Mouse (Mus musculus) lung, postnatal 14 days (tissue): Measurements from ENCODE around the gene Kif1bp.
"Not testable (repeated sequence)": the region's sequence is repeated elsewhere in the genome, so short reads cannot be mapped to it uniquely, and the experiment has no call there.

Experiments used
- DNase-seq: peaks from one replicate; pipeline ENCODE4 v3.0.0; 2021

Kif1bp gene

DNA sequence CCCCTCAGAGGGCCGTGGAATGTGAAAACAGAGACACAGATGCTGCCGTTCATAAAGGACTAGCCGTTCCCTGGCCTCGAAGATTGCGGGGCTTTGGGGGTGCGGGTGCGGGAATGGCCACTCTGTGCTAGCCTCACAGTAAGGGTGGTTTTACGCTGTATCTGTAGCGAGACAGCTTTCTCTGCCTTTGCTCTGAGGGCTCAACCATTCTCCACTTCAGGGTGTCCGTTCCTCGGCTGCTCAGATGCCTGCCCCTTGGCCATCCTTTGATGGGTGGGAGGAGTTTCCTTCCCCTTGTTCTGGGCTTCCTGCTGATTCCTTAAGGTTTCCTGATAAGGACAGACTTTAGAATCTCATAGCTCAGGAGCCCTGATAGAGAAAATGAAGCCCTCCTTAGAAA is 69.8 kb downstream of the Kif1bp start:
- DNase-seq, result peak; percentile 51

DNA sequence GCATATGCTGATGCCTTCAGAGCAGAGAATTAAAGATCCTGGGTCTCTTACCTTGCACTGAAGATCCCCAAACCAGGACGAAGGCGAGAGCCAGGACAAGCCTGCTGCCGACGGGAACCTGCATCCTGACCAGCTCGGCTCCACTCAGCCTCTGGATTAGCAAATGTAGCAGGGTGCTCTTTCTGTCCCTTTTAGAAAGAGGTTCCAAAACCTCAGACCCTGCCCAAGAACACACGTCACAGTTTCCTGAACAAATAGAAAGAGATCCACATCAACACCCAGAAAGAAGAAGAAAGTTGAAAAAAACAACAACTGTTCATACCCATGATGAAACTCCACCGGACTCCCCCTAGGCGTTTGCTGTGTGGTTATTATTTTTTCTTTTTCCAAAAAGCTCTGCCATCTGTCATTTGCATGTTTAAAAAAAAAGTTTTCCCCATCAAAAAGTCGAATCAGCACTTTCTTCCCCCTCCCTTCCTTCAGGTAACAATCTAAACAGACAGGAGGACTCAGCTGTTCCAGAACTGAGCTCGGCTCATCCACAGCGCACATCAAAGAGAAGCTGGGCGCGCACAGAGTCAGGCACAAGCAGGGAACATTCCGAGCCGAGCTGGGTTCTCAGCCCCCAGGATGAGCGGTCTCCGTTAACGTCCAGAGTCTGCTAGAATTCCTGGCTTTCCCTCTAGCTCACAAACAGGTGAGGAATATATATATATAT is 70.5 kb downstream of the Kif1bp start:
- DNase-seq, result peak; percentile 75

DNA sequence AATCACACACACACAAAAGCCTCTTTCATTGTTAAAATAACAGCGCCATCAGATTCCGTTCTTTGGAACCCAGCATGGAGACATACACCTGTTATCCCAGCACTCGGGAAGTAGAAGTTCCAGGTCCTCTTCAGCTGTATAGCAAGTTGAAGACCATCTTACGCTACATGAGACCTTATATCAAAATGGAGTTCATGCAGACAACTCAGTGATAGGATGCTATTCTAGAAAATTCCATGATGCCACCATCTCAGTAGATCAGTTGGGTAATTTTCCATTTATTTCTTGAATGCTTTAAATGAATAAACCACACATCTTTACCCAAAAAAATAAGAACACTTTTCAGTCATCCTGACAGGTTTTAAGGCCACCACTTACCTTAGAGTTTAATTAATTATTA is 71.2 kb downstream of the Kif1bp start:
- no peak for DNase-seq

DNA sequence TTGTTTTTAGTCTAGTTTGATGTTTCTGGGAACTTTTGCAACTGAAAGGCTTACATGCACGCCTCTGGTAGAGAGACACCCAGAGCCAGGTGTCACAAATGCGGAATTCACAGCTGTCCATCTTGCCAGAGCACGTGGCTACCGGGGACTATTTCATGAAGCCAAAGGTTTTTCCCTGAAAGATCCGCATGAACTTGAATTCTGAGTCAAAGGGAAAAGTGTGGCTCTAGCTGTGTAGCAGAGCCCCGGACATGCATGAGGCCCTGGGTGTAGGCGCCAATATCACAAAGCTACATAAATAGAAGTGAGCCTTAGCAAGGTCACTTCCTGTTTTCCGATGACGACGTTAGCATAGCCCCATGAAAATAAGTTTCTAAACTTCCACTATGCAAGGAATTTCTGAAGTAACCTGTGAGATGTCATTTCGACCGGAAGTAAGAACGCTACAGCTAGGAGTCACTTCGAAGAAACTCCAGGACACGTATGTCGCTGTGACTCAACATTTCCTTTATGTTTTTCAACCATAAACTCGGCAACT is 72.2 kb downstream of the Kif1bp start:
- peak; percentile 22 for DNase-seq

DNA sequence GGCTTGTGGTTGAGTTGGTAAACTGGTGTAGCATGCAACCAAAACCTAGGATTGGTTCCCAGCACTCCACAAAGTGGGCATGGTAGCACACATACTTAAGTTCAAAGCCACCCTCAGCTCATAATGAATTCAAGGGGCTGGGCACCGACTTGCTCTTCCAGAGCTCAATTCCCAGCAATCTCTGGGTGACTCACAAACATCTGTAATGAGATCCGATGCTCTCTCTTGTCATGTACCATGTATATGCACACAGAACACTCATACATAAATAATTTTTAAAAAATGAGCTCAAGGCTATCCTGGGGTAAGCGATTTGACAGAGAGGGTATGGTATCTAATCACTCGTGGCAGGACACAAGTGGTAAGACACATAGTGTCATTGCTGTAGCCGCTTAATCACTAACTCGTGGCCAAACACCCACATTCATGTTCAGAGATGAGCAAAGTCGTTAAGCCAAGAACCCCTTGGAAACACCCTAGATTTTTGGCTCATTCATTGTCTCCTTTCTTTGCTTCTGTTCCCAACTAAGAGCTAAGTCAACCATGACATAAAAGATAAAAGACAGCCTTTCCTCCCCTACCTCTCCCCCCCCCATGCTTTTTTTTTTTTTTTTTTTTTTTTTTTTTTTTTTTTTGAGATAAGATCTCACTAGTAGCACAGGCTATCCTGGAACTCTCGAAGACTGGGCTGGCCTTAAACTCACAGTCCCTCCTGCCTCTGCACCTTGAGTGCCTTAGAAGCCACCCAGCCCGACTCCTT is 72.9 kb downstream of the Kif1bp start:
- DNase-seq, result no peak

DNA sequence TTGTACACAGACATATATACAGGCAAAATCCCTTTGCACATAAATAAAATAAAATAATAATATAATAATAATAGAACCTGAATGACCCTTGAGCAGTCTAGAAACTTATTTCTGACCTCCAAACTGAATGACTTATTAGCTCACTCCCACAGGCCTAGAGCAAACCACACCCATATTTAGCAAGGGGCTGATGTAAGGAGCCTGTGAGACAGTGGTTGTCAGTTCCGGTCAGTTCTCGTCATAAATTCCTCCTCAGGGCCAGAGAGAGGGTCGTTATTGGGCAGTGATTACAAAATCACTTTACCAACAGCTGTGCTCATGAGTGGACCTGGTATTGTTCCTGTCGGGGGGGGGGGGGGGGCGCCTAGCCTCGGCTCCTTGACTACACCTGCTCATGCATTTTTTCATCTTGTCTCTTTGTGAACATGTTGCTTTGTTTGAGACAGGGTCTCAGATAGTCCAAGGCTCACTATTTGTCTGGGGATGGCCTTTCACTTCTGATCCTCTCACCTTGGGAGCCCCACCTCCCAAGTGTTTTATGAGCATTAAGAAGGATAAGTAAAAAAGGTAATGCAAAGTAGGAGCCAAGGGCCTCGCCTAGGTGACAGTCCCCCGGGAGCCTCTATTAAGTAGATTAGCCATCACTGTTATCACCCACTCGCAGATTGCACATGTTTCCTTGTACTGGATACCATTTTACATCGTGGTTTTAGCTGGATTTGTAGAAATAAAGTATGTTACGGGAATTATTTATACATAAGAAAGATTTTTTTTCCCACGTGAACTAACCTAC is 74.2 kb downstream of the Kif1bp start:
- DNase-seq, result no peak

DNA sequence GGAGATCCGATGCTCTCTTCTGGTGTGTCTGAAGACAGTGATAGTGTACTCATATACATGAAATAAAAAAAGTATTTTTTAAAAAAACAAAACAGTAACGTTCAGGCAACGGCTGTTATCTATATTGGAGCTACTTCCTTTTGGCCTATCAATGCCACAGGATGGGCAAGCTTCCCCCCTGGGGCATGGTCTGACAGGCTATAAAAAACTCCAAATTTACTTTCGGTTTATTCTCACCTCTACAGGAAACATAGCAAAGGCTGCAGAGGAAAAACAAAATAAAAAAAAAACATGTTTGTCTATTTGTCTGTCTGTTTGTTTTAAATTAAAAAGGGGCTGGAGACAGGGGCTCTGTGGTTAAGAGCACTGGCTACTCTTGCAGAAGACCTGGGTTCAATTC is 74.9 kb downstream of the Kif1bp start:
- DNase-seq, result no peak

DNA sequence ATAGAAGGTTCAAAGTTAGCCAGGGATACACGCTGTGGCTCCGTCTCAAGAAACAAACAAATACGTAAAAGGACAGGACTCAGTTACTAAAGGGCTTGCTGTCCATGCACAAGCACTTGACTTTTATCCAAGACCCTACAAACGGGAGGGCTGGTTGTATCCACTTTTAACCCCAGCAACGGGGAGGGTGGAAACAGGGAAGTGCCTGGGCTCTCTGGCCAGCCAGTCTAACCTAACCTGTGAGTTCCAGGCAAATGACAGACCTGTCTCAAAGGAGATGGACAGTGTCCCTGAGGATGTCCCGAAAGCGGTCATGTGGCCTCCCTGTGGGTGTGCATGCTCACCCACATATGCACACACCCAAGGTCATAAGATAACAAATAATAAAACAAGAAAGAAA is 76.3 kb downstream of the Kif1bp start:
- no peak for DNase-seq

DNA sequence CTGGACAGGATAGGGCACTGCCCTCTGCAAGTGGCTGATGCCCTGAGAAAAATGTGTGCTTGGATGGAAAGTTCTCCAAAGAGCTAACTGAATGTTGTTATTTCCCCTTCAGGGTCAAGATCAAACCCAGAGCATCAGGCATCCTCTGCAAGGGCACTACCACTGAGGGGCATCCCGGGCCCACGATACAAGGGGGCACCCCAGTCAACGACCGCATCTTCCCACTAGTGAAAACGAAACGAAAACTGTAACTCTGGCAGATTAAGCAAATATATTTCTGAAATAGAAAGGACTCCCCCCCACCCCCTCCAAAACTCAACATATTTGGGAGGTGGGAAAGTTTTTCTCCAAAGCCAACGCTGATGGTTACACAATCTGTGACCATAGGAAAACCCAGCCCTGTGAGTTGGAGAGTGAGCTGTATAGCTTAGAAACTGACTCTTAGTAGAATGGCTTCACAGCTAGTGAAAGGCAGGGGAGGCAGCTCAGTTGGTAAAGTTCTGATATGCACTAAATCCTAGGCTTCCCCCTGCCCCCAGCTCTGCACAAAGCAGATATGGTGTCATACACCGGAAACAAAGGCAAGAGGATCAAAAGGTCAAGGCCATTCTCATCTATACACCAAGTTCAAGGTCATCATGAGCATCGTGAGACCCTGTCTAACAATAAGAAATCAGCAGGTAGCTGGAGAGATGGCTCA is 77.2 kb downstream of the Kif1bp start:
- no peak for DNase-seq

DNA sequence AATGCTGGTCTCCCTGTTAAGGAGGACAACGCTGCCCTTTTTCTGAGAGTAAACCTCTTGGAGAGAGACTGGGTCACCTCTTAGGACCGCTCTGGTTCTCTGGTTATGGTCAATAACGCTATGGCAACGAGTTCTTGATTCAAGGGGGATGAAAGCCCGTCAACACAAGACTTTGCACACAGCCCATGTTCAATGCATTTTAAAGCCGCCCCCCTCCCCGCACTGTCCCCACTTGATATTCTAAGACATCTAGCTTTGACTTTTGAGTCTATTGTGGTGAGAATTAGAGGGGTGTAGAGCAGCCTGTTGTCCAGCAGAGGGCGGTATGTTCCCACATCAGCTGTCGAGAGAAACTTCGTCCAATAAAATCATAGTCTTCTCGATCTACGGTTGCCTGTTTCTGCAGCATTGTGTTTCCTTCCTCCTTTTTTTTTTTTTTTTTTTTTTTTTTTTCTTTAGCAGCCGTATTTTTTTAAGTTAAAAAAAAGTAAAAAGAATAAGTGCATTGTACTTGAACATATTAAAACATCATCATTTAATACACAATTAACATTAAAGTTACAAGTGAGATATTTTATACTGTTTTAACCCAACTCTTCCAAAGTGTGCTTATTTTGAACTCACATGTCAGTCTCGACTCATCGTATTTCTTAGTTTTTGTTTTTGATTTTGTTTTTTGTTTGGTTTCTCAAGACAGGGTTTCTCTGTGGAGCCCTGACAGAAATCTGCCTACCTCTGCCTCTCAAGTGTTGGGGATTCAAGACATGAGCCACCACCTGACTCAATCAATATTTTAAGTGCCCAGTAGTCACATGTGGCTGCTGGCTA is 78.0 kb downstream of the Kif1bp start:
- peak; percentile 73 for DNase-seq

DNA sequence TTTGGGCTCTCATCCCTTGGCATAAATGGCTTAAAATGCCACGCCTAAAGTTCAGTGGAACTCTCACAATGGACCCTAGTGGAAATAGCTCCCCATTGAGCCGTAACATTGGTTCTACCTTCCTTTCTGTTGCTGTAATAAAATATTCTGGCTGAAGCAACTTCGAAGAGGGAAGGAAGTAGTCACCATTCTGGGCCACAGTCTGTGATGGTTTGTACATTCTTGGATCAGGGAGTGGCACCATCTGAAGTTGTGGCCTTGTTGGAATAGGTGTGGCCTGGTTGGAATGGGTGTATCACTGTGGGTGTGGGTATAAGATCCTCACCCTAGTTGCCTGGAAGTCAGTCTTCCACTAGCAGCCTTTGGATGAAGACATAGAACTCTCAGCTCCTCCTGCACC is 86.6 kb downstream of the Kif1bp start:
- not testable (repeated sequence) for DNase-seq
